ENCODE assay signal across 17 mouse cellular contexts in genomic region chr9:43549293-43549692, GRCm38 (mm10).
A peak's percentile ranks its signal among the peaks of the same experiment; 100 is the strongest.
DNase-seq lines count a peak whose midpoint lies in the region; ATAC-seq and TF ChIP-seq lines count a peak whose summit lies in the region.
"Had no signal": no experiment of that assay in that cellular context is flagged by ENCODE, and none has a peak within 500 bp of the region (broad histone marks: within the 10 kb centered on the region; RNA-seq: fewer than 3 reads in every experiment).

No protein-coding gene starts in this region.

- peaks cover 8% of the 10 kb centered on the region; the same call in 1 of the 2 replicates for H3K27me3 ChIP-seq in heart, embryonic 13.5 days (replicated peaks)
- H3K27me3 ChIP-seq in heart, embryonic 11.5 days (ENCODE audit: control insufficient read depth, insufficient read depth, low read length): no peaks in the 10 kb centered on the region
- no peaks in the 10 kb centered on the region for H3K27me3 ChIP-seq in neural tube, embryonic 13.5 days
- no peaks in the 10 kb centered on the region for H3K27me3 ChIP-seq in midbrain, postnatal 0 days (ENCODE audit: insufficient read depth, low read length)

- no peak overlapping the region for H3K4me3 ChIP-seq in heart, embryonic 13.5 days
- no peak overlapping the region for H3K4me3 ChIP-seq in heart, embryonic 11.5 days (ENCODE audit: low read depth, low read length)
- no peak overlapping the region for H3K4me3 ChIP-seq in neural tube, embryonic 13.5 days
- H3K4me3 ChIP-seq in midbrain, postnatal 0 days (ENCODE audit: low read depth, low read length): no peak overlapping the region

- no peak for DNase-seq in neural tube, embryonic 10.5 days (ENCODE audit: extremely low spot score, low spot score)
- DNase-seq in midbrain, postnatal 0 days (ENCODE audit: low spot score): peak; percentile 23
- DNase-seq in kidney, adult 9 months: no peak
- DNase-seq in embryo, embryonic 10.5 days (ENCODE audit: low spot score): no peak
- DNase-seq: adrenal gland, postnatal 36 days; cerebellum, adult 8-10 months; heart, adult 11 months; kidney, adult 2 months; kidney, postnatal 25 days; lung, adult 18-20 months; thymus, adult 18-20 months had no signal

- no peaks in the 10 kb centered on the region for H3K36me3 ChIP-seq in heart, embryonic 13.5 days
- H3K36me3 ChIP-seq in heart, embryonic 11.5 days (ENCODE audit: control insufficient read depth, insufficient read depth, low read length): no peaks in the 10 kb centered on the region
- no peaks in the 10 kb centered on the region for H3K36me3 ChIP-seq in neural tube, embryonic 13.5 days
- no peaks in the 10 kb centered on the region for H3K36me3 ChIP-seq in midbrain, postnatal 0 days (ENCODE audit: insufficient read depth, low read length)

- peak; percentile 51 for TF ChIP-seq CTCF in midbrain, postnatal 0 days (IDR thresholded peaks at IDR 0.05)

- H3K9ac ChIP-seq in heart, embryonic 13.5 days: no peak overlapping the region
- no peak overlapping the region for H3K9ac ChIP-seq in heart, embryonic 11.5 days (ENCODE audit: low read depth, low read length)
- H3K9ac ChIP-seq in neural tube, embryonic 13.5 days: no peak overlapping the region
- H3K9ac ChIP-seq in midbrain, postnatal 0 days (replicated peaks; ENCODE audit: low read length, poor library complexity, severe bottlenecking): no peak overlapping the region

- WGBS in heart, embryonic 13.5 days: 45% methylated on average over 7 of the region's 7 CpGs
- 47% methylated on average over 7 of the region's 7 CpGs for WGBS in heart, embryonic 11.5 days (ENCODE audit: insufficient replicate concordance)
- 26% methylated on average over 7 of the region's 7 CpGs for WGBS in neural tube, embryonic 13.5 days
- WGBS in midbrain, postnatal 0 days: 23% methylated on average over 7 of the region's 7 CpGs

- peaks cover 25% of the 10 kb centered on the region for H3K4me1 ChIP-seq in heart, embryonic 13.5 days
- H3K4me1 ChIP-seq in heart, embryonic 11.5 days (ENCODE audit: control insufficient read depth, insufficient read depth, low read length): peaks cover 10% of the 10 kb centered on the region
- H3K4me1 ChIP-seq in neural tube, embryonic 13.5 days (replicated peaks): peaks cover 33% of the 10 kb centered on the region
- H3K4me1 ChIP-seq in midbrain, postnatal 0 days (ENCODE audit: insufficient read depth, low read length): peaks cover 5% of the 10 kb centered on the region; the same call in 1 of the 2 replicates

- no peak for ATAC-seq in heart, embryonic 13.5 days (ENCODE audit: extremely low read depth, insufficient number of reproducible peaks, low FRiP score, low TSS enrichment)
- ATAC-seq in heart, embryonic 11.5 days (replicated peaks; ENCODE audit: insufficient number of reproducible peaks, low FRiP score, low TSS enrichment): no peak
- peak; percentile 37; the same call in 1 of the 2 replicates for ATAC-seq in neural tube, embryonic 13.5 days (ENCODE audit: low read depth)
- ATAC-seq in midbrain, postnatal 0 days (ENCODE audit: low FRiP score): no peak
- ATAC-seq: forebrain, embryonic 16.5 days; Patski had no signal

- peak overlapping the region; percentile 42; the same call in 1 of the 2 replicates for H3K27ac ChIP-seq in heart, embryonic 13.5 days (replicated peaks)
- no peak overlapping the region for H3K27ac ChIP-seq in heart, embryonic 11.5 days (ENCODE audit: low read depth, low read length)
- peak overlapping the region; percentile 74 for H3K27ac ChIP-seq in neural tube, embryonic 13.5 days (replicated peaks)
- peak overlapping the region; percentile 6; the same call in 1 of the 2 replicates for H3K27ac ChIP-seq in midbrain, postnatal 0 days (ENCODE audit: low read depth, low read length)
- H3K27ac ChIP-seq: macrophage had no signal

- H3K4me2 ChIP-seq in heart, embryonic 13.5 days: no peak overlapping the region
- H3K4me2 ChIP-seq in heart, embryonic 11.5 days: no peak overlapping the region
- H3K4me2 ChIP-seq in neural tube, embryonic 13.5 days: no peak overlapping the region
- no peak overlapping the region for H3K4me2 ChIP-seq in midbrain, postnatal 0 days (ENCODE audit: low read depth, low read length, poor library complexity, severe bottlenecking)

- no peaks in the 10 kb centered on the region for H3K9me3 ChIP-seq in heart, embryonic 13.5 days
- no peaks in the 10 kb centered on the region for H3K9me3 ChIP-seq in heart, embryonic 11.5 days (replicated peaks; ENCODE audit: control insufficient read depth, low read length)
- H3K9me3 ChIP-seq in neural tube, embryonic 13.5 days: no peaks in the 10 kb centered on the region
- H3K9me3 ChIP-seq in midbrain, postnatal 0 days (ENCODE audit: low read length): no peaks in the 10 kb centered on the region
